Mouse (Mus musculus) liver, embryonic 14.5 days (tissue): ENCODE measurements at regions not wholly inside any gene's neighbourhood (a gene's known extent, or its start where the extent isn't known, plus 50 kb on each side); places are given as distances from the start of the nearest gene placed in this dataset.

ENCODE experiments used
- ATAC-seq: fragments of 200-750 bp; cut with Nextera tagmentation; 2 replicates; pipeline ENCODE4 v1.8.0; 2017; ENCODE audit warnings: moderate number of reproducible peaks, mild to moderate bottlenecking, moderate library complexity; ENCODE audit not compliant: insufficient read depth
- DNase-seq, 3 experiments: peaks; one replicate each; pipeline ENCODE4 v3.0.0-alpha.2; 2012 to 2013; ENCODE audit warnings: low read depth in 3 of 3, low spot score in 3 of 3
- H3K27ac ChIP-seq: fragments of 300-500 bp; sonication (generic); 2 replicates; pipeline ENCODE4 v1.5.1; 2014; ENCODE audit warnings: moderate library complexity, mild to moderate bottlenecking, control low read depth, inconsistent platforms
- H3K27me3 ChIP-seq: fragments of 300-500 bp; sonication (generic); 2 replicates; pipeline ENCODE4 v1.6.1; 2014; ENCODE audit warnings: mild to moderate bottlenecking, low read length, moderate library complexity; ENCODE audit not compliant: control insufficient read depth, insufficient read depth
- H3K36me3 ChIP-seq: fragments of 300-500 bp; sonication (generic); replicated peaks from 2 replicates; pipeline ENCODE4 v1.6.1; 2014; ENCODE audit warnings: low read depth; ENCODE audit not compliant: control insufficient read depth, insufficient read depth
- H3K4me1 ChIP-seq, 2 experiments: fragments of 200-500 bp in 1 of 2; fragments of 300-500 bp in 1 of 2; sonication (generic) in 1 of 2; replicated peaks; 2 replicates each; pipeline ENCODE4 v1.6.1; 2012 to 2014; ENCODE audit warnings: antibody characterized with exemption in 1 of 2, inconsistent platforms in 1 of 2, low read length in 1 of 2; ENCODE audit not compliant: control insufficient read depth in 2 of 2, insufficient read depth in 2 of 2
- H3K4me2 ChIP-seq: fragments of 300-500 bp; sonication (generic); 2 replicates; pipeline ENCODE4 v1.6.1; 2014; ENCODE audit warnings: low read depth, mild to moderate bottlenecking, control low read depth, moderate library complexity
- H3K4me3 ChIP-seq, 2 experiments: fragments of 200-500 bp in 1 of 2; fragments of 300-500 bp in 1 of 2; sonication (generic) in 1 of 2; 2 replicates each; pipeline ENCODE4 v1.5.1; 2012 to 2014; ENCODE audit warnings: low read depth in 2 of 2, low read length in 2 of 2, mild to moderate bottlenecking in 2 of 2, control low read depth in 1 of 2, inconsistent platforms in 1 of 2, moderate library complexity in 1 of 2; ENCODE audit not compliant: insufficient read depth in 1 of 2
- H3K9ac ChIP-seq: fragments of 300-500 bp; sonication (generic); replicated peaks from 2 replicates; pipeline ENCODE4 v1.6.1; 2014; ENCODE audit warnings: mild to moderate bottlenecking, control low read depth, moderate library complexity
- H3K9me3 ChIP-seq: fragments of 300-500 bp; sonication (generic); 2 replicates; pipeline ENCODE4 v1.6.1; 2016; ENCODE audit warnings: low read length, mixed read lengths; ENCODE audit not compliant: control insufficient read depth
- CTCF ChIP-seq: IDR thresholded peaks from 2 replicates; pipeline ENCODE4 v1.5.1; 2016; ENCODE audit warnings: antibody characterized with exemption, low read depth, control low read depth
- EP300 ChIP-seq: IDR thresholded peaks from 2 replicates; pipeline ENCODE4 v1.6.1; 2016; ENCODE audit warnings: antibody characterized with exemption, low read depth
- WGBS: fragments of 180-500 bp; shearing (Covaris S2); extraction: QIAGEN DNeasy Blood & Tissue Kit; methylation state at CpG from one replicate; pipeline ENCODE4 v1.1.7; 2014; ENCODE audit not compliant: insufficient replicate concordance; 5-methylcytosine and 5-hydroxymethylcytosine counted together

DNA sequence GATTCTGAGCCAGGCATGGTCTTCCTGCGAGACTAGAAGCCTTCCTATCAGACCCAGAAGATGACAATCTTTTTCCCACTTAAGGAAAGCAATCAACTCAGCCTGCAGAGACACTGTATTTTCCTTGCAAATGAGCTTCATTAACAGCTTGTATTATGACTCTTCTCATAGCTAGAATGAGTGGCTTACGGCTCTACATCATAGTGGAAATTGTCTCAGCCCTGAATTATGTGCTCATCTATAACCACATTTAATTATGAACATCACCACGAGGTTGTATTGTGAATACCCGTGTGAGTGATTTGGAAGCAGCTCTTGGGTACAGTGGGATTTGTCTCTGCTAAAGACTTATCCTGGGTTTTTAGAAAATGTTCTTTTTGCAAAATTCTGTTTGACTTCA lies 97.2 kb upstream of the Nck2 start:
- no peak for ATAC-seq
- H3K9me3 ChIP-seq, result no peaks in the 10 kb centered on the region
- TF ChIP-seq EP300 (no peak), CTCF (no peak)
- no peak for DNase-seq
- H3K27ac ChIP-seq, result no peak overlapping the region
- H3K4me2 ChIP-seq, result no peak overlapping the region
- no peaks in the 10 kb centered on the region for H3K36me3 ChIP-seq
- H3K27me3 ChIP-seq, result no peaks in the 10 kb centered on the region
- WGBS, result 64% methylated on average over 4 of the region's 4 CpGs
- H3K9ac ChIP-seq, result no peak overlapping the region
- H3K4me1 ChIP-seq, result peaks cover 7 to 15% of the 10 kb centered on the region in 2 experiments; a peak in 3 of 4 replicates
- no peak overlapping the region for H3K4me3 ChIP-seq

GRCm38 (mm10) chr1:43349966-43350365 lies 94.4 kb upstream of the Nck2 start:
- no peaks in the 10 kb centered on the region; the same call in 1 of the 2 replicates for H3K9me3 ChIP-seq
- TF ChIP-seq CTCF (no peak), EP300 (no peak)
- no peaks in the 10 kb centered on the region for H3K27me3 ChIP-seq
- no peaks in the 10 kb centered on the region for H3K4me1 ChIP-seq
- 60% methylated on average over 3 of the region's 3 CpGs for WGBS
- H3K9ac ChIP-seq, result no peak overlapping the region
- no peak overlapping the region for H3K4me3 ChIP-seq
- H3K36me3 ChIP-seq, result no peaks in the 10 kb centered on the region
- no peak overlapping the region for H3K27ac ChIP-seq
- DNase-seq (no peak), ATAC-seq (no peak)
- no peak overlapping the region for H3K4me2 ChIP-seq

DNA sequence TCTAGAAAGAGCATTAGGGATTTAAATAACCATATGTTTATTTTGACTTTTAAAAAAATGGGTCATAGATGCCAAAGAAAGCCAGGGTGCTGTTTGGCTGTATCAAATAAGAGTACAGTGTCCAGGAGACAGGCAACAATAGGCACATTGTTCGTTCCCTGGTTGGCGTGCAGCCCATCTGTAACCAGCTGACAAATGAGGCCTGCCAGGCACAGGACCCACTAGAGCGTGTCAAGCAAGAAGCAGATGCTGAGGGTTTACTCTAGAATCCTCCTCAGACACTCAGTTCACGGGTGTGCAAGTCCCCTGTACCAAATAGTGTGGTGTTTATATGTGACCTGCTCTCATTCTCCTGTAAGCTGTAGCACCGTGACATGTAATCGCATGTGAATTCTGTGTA lies 86.2 kb upstream of the Nck2 start:
- no peaks in the 10 kb centered on the region; the same call in 1 of the 2 replicates for H3K9me3 ChIP-seq
- TF ChIP-seq EP300 (no peak), CTCF (no peak)
- H3K4me3 ChIP-seq, result no peak overlapping the region
- H3K27me3 ChIP-seq, result no peaks in the 10 kb centered on the region
- H3K36me3 ChIP-seq, result no peaks in the 10 kb centered on the region
- peaks cover 0 to 3% of the 10 kb centered on the region in 2 experiments; a peak in 1 of 4 replicates for H3K4me1 ChIP-seq
- H3K4me2 ChIP-seq, result no peak overlapping the region
- DNase-seq (no peak), ATAC-seq (no peak)
- H3K27ac ChIP-seq, result no peak overlapping the region
- no peak overlapping the region for H3K9ac ChIP-seq
- WGBS, result 69% methylated on average over 6 of the region's 6 CpGs

DNA sequence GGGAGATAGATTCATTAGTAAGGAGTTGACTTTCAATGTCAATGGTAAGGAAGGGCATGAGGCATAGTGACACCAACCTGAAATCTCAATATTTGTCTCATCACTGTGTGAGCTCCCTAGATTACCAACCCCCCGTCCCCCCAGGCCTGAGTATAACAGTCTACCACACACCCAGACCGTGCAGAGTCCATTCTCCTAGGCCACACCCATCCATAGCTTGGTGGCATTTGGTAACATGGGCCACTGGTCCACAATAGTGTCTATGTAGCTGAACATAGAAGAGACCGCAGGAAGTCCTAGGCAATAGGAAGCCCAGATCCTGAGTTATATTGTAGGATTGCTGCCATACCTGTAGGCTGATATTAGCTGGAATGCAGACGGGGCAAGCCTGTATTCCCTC lies 84.7 kb upstream of the Nck2 start:
- Histone ChIP-seq H3K9me3 (no peaks in the 10 kb centered on the region; the same call in 1 of the 2 replicates), H3K27me3 (no peaks in the 10 kb centered on the region), H3K27ac (no peak overlapping the region), H3K4me1 (peaks cover 0 to 3% of the 10 kb centered on the region in 2 experiments; a peak in 1 of 4 replicates), H3K9ac (no peak overlapping the region), H3K4me3 (no peak overlapping the region), H3K36me3 (no peaks in the 10 kb centered on the region), H3K4me2 (no peak overlapping the region)
- 67% methylated on average over 4 of the region's 4 CpGs for WGBS
- TF ChIP-seq EP300 (no peak), CTCF (no peak)
- ATAC-seq, result no peak
- no peak for DNase-seq

- TF ChIP-seq CTCF (no peak), EP300 (no peak)
- Histone ChIP-seq H3K27me3 (no peaks in the 10 kb centered on the region), H3K36me3 (no peaks in the 10 kb centered on the region), H3K4me2 (no peak overlapping the region), H3K9ac (no peak overlapping the region), H3K9me3 (no peaks in the 10 kb centered on the region), H3K4me3 (no peak overlapping the region), H3K27ac (no peak overlapping the region), H3K4me1 (peaks cover 0 to 3% of the 10 kb centered on the region in 2 experiments; a peak in 1 of 4 replicates)
- no peak for DNase-seq
- WGBS, result 35% methylated on average over 8 of the region's 8 CpGs
- ATAC-seq, result no peak
Observed at GRCm38 (mm10) chr1:43360291-43360690, 84.1 kb upstream of the Nck2 start.
